In the genomic region with DNA sequence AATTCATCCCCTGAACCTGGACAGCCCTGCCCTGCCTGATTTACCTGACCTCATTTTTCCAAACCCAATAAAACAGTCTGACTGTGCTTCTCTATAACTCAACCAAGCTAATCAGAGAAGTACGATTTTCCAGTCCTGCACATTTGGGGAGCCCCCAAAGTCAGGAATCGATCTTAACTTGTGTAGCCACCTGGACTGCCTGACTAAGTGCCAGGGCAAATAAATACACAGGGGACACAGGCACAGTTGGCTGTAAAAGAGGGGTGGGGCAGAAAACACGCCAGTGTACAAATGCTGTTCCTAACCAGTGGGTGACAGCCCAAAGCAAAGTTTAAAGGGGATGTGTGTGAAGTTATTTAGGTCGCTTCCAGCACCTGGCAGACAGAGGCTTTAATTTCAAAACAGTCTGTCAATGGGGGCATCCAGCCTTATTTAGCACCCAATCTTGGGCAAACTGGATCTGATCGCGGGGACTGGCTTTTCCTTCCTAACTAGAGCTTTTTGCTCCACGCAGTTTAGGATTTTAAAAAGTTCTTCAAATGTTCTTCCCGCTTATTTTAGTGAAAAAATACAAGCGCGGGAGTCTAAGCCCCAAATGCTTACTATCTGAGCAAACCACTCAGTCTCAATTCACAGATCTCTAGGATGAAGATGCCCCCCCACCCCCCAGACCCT, we compare ENCODE assay signal across 8 mouse cellular contexts. TPM values are rescaled to one million over a fixed set of nuclear protein-coding genes. Genes with fewer than 3 reads are reported as not detected.
A peak's percentile ranks its signal among the peaks of the same experiment; 100 is the strongest.
DNase-seq lines count a peak whose midpoint lies in the region; ATAC-seq and TF ChIP-seq lines count a peak whose summit lies in the region.

No protein-coding gene starts in this region.

- H3K4me1 ChIP-seq in lung, embryonic 14.5 days (ENCODE audit: insufficient read depth) = no peaks in the 10 kb centered on the region
- peaks cover 8% of the 10 kb centered on the region for H3K4me1 ChIP-seq in hindbrain, embryonic 14.5 days (replicated peaks; ENCODE audit: control insufficient read depth, insufficient read depth, low read length)
- peaks cover 16% of the 10 kb centered on the region for H3K4me1 ChIP-seq in midbrain, embryonic 10.5 days

- no peaks in the 10 kb centered on the region for H3K9me3 ChIP-seq in lung, embryonic 14.5 days (ENCODE audit: low read depth, low read length)
- H3K9me3 ChIP-seq in hindbrain, embryonic 14.5 days (ENCODE audit: control insufficient read depth, low read length) = no peaks in the 10 kb centered on the region
- no peaks in the 10 kb centered on the region for H3K9me3 ChIP-seq in midbrain, embryonic 10.5 days (replicated peaks)

- peaks cover 17% of the 10 kb centered on the region for H3K36me3 ChIP-seq in lung, embryonic 14.5 days (ENCODE audit: insufficient read depth)
- peaks cover 27% of the 10 kb centered on the region for H3K36me3 ChIP-seq in hindbrain, embryonic 14.5 days (replicated peaks; ENCODE audit: control insufficient read depth, insufficient read depth)
- peaks cover 36% of the 10 kb centered on the region for H3K36me3 ChIP-seq in midbrain, embryonic 10.5 days

- no peak for TF ChIP-seq CTCF in lung, embryonic 14.5 days (IDR thresholded peaks at IDR 0.05; ENCODE audit: low read depth)

- H3K9ac ChIP-seq in lung, embryonic 14.5 days = peak overlapping the region; percentile 79
- peak overlapping the region; percentile 65 for H3K9ac ChIP-seq in hindbrain, embryonic 14.5 days

- peak overlapping the region; percentile 66 for H3K4me2 ChIP-seq in lung, embryonic 14.5 days
- H3K4me2 ChIP-seq in hindbrain, embryonic 14.5 days (replicated peaks) = peak overlapping the region; percentile 79

- H3K27me3 ChIP-seq in lung, embryonic 14.5 days (ENCODE audit: insufficient read depth, low read length) = no peaks in the 10 kb centered on the region
- H3K27me3 ChIP-seq in hindbrain, embryonic 14.5 days (ENCODE audit: control insufficient read depth, insufficient read depth, low read length) = no peaks in the 10 kb centered on the region
- H3K27me3 ChIP-seq in midbrain, embryonic 10.5 days (ENCODE audit: low read depth, poor library complexity, severe bottlenecking) = 0 out of 2 replicates have a peak, but pooled peaks cover under 1% of the 10 kb centered on the region

- peak; percentile 4 for DNase-seq in lung, embryonic 14.5 days
- DNase-seq in lung, postnatal 14 days = no peak
- DNase-seq in c-Kit-positive CD71-negative TER-119-negative erythroid progenitor cells, embryonic 14.5 days (ENCODE audit: low read depth) = peak; percentile 5
- DNase-seq in hindbrain, embryonic 14.5 days (ENCODE audit: low spot score) = no peak
- no peak for DNase-seq in midbrain, embryonic 10.5 days (ENCODE audit: low spot score)
- no peak for DNase-seq in layer of hippocampus, postnatal 36 days
- no peak for DNase-seq in adrenal gland, postnatal 25 days

- H3K4me3 ChIP-seq in lung, embryonic 14.5 days (ENCODE audit: low read depth, low read length) = peak overlapping the region; percentile 82
- peak overlapping the region; percentile 49 for H3K4me3 ChIP-seq in hindbrain, embryonic 14.5 days (replicated peaks; ENCODE audit: low read length)
- H3K4me3 ChIP-seq in midbrain, embryonic 10.5 days = peak overlapping the region; percentile 72

- WGBS in lung, embryonic 14.5 days = 4% methylated on average over 10 of the region's 10 CpGs
- WGBS in hindbrain, embryonic 14.5 days = 7% methylated on average over 10 of the region's 10 CpGs
- 13% methylated on average over 10 of the region's 10 CpGs for WGBS in midbrain, embryonic 10.5 days

- no peak for ATAC-seq in lung, embryonic 14.5 days (ENCODE audit: insufficient read depth)
- ATAC-seq in hindbrain, embryonic 14.5 days (ENCODE audit: low FRiP score) = no peak
- no peak for ATAC-seq in erythroid progenitor cell, adult 5-6 weeks (replicated peaks; ENCODE audit: low FRiP score, poor library complexity, severe bottlenecking)

- H3K27ac ChIP-seq in lung, embryonic 14.5 days (ENCODE audit: low read depth) = peak overlapping the region; percentile 36; the same call in 1 of the 2 replicates
- no peak overlapping the region for H3K27ac ChIP-seq in hindbrain, embryonic 14.5 days
- H3K27ac ChIP-seq in midbrain, embryonic 10.5 days (replicated peaks) = peak overlapping the region; percentile 88

RNA-seq across cellular contexts. Expression of a gene that starts 0.7 kb away (rescaled TPM):
- 70.3 and 78.4 TPM in 2 replicates for polyA plus RNA-seq in lung, embryonic 14.5 days (2014; fragmentation: Nextera tagmentation; extraction: Ambion mirVana)
- polyA plus RNA-seq in hindbrain, embryonic 14.5 days (2014; fragmentation: Nextera tagmentation; extraction: Ambion mirVana) = 42.8 and 50.3 TPM in 2 replicates
- polyA plus RNA-seq in midbrain, embryonic 10.5 days (2016; fragmentation: Nextera tagmentation; extraction: Ambion mirVana) = 86.7 and 88.2 TPM in 2 replicates
- total RNA-seq in erythroid progenitor cell, adult 5-6 weeks (2015; ENCODE audit: low replicate concordance) = 10.1 and 18.4 TPM in 2 replicates
- total RNA-seq in erythroid progenitor cell, adult 5-6 weeks (2017; ENCODE audit: low replicate concordance) = 29.4 and 30.4 TPM in 2 replicates
- total RNA-seq in layer of hippocampus, postnatal 36 days (2021) = 10 to 100 TPM; 33.9 to 44.3 TPM
- 44.7 and 66.2 TPM in 2 replicates for total RNA-seq in adrenal gland, postnatal 25 days (2021)

Comparison
In these comparisons a context has a peak if more than half of its experiments do, and no peak if none do; other contexts are left out.
1. DNase-seq: peak in lung, embryonic 14.5 days (single experiment) and c-Kit-positive CD71-negative TER-119-negative erythroid progenitor cells, embryonic 14.5 days (single experiment); none in lung, postnatal 14 days (single experiment), hindbrain, embryonic 14.5 days (single experiment), midbrain, embryonic 10.5 days (single experiment), layer of hippocampus, postnatal 36 days (0 of 2) and adrenal gland, postnatal 25 days (single experiment).
2. Peak in every context shown above with its lines, with median percentiles within 50 percentile points of each other: H3K4me3 ChIP-seq.